Mouse (Mus musculus) lung, embryonic 16.5 days (tissue): ENCODE measurements around the gene Wdr54. TPM values are rescaled to one million over a fixed set of nuclear protein-coding genes. Genes with fewer than 3 reads are reported as not detected.

Source experiments
- ATAC-seq: fragments of 200-750 bp; cut with Nextera tagmentation; 2 replicates; pipeline ENCODE4 v1.8.0; 2017; ENCODE audit warnings: low read depth, mild to moderate bottlenecking, moderate library complexity
- H3K27ac ChIP-seq: fragments of 300-500 bp; sonication (generic); 2 replicates; pipeline ENCODE4 v1.5.1; 2014; ENCODE audit warnings: mild to moderate bottlenecking, control low read depth, low read length
- H3K27me3 ChIP-seq: fragments of 300-500 bp; sonication (generic); 2 replicates; pipeline ENCODE4 v1.6.1; 2014; ENCODE audit warnings: low read depth, low read length, mixed read lengths; ENCODE audit not compliant: control insufficient read depth, insufficient read depth
- H3K36me3 ChIP-seq: fragments of 300-500 bp; sonication (generic); 2 replicates; pipeline ENCODE4 v1.6.1; 2014; ENCODE audit warnings: low read length; ENCODE audit not compliant: control insufficient read depth, insufficient read depth
- H3K4me1 ChIP-seq: fragments of 300-500 bp; sonication (generic); replicated peaks from 2 replicates; pipeline ENCODE4 v1.6.1; 2014; ENCODE audit warnings: low read length, mixed read lengths; ENCODE audit not compliant: control insufficient read depth, insufficient read depth
- H3K4me2 ChIP-seq: fragments of 300-500 bp; sonication (generic); 2 replicates; pipeline ENCODE4 v1.6.1; 2014; ENCODE audit warnings: low read depth, low read length, control low read depth
- H3K4me3 ChIP-seq: fragments of 300-500 bp; sonication (generic); 2 replicates; pipeline ENCODE4 v1.5.1; 2014; ENCODE audit warnings: mild to moderate bottlenecking, low read length, control low read depth
- H3K9ac ChIP-seq: fragments of 300-500 bp; sonication (generic); 2 replicates; pipeline ENCODE4 v1.6.1; 2014; ENCODE audit warnings: low read length, control low read depth
- H3K9me3 ChIP-seq: fragments of 300-500 bp; sonication (generic); 2 replicates; pipeline ENCODE4 v1.6.1; 2016; ENCODE audit warnings: low read length; ENCODE audit not compliant: control insufficient read depth
- WGBS: fragments of 180-500 bp; shearing (Covaris S2); extraction: QIAGEN DNeasy Blood & Tissue Kit; methylation state at CpG from one replicate; pipeline ENCODE4 v1.1.7; 2014; 5-methylcytosine and 5-hydroxymethylcytosine counted together
- polyA plus RNA-seq: library from polyadenylated mRNA; unstranded; fragments of >200 nt; fragmentation: Nextera tagmentation; extraction: Ambion mirVana; gene quantifications from 2 replicates; pipeline ENCODE4 v1.2.1, GENCODE M21; 2015

Gene Wdr54
- polyA plus RNA-seq, 1 experiment from 2014 or later: 7.2 TPM

DNA sequence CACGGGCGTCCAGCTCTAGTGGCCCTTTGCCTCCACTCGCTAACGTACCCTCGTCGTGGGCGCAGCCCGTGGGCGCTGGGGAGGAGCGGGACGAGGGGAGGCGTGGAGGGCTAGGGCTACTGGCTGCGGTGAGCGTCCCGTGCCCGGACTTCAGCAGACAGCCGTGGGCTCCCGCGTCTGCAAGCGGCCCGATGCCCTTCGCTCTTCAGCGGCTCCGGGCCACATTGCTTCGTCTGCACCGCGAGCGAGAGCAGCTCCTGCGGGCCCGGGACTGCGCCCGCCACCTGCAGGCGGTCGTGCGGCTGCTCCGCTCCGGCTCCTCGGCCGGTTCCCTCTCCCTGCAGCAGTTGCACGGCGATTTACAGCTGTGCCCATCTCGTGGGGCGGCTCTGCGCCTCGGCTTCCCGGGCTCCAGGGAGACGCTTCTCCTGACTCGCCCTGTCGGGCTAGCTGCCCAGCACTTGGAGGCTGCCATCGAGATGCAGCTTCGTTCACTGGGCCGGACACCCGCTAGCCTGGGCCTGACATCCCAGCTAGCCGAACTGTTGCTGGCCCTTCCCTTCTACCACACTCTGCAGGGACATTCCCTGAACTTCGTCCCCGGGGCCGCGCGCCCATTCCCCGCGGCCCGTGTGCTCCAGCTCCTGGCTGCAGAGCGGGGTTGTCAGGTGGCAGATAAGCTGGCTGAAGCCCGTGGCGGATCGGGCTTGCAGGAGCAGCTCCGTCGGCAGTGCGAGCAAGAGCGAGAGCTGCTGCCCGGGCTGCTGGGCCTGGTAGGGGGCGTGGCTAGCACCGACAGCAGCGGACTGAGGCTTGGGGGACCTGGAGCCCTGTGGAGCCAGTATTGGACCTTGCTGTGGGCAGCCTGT lies 54.3 kb downstream of the Wdr54 start:
- peak overlapping the region; percentile 100 for H3K4me2 ChIP-seq
- peak overlapping the region; percentile 86 for H3K27ac ChIP-seq
- no peaks in the 10 kb centered on the region for H3K9me3 ChIP-seq
- H3K9ac ChIP-seq: peak overlapping the region; percentile 87
- peaks cover 14% of the 10 kb centered on the region for H3K4me1 ChIP-seq
- no peaks in the 10 kb centered on the region; the same call in 1 of the 2 replicates for H3K36me3 ChIP-seq
- peak overlapping the region; percentile 85 for H3K4me3 ChIP-seq
- under 1% methylated on average over 73 of the region's 74 CpGs for WGBS
- H3K27me3 ChIP-seq: no peaks in the 10 kb centered on the region
- peak; percentile 85 for ATAC-seq

DNA sequence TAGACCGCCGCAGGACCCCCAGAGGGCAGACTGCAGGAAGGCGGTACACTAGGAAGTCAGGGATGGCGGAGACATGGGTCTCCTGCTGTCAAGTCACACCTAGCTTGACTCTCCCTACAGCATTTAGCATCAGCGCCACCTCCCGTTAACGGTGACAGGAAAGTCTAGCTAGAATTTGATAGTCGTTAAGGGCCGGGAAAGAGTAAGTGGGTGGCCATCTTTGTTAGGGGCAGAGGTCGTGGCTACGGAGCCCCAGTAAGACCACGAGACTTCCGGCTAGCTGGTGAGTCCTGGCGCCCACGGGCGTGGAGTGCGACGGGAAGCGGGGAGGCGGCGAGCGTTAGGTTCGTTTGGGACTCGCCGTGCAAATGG lies 54.9 kb downstream of the Wdr54 start, which contains the start of the genes Ccdc142 and Gm42688:
Gene Ccdc142, plus strand, starts transcription at position 286 of the 372 bp plus-strand sequence.
Gene Gm42688, plus strand, starts transcription at position 302 of the 372 bp plus-strand sequence.
- Histone ChIP-seq H3K9ac (peak within 1 kb of the TSS; percentile 87), H3K4me3 (peak within 1 kb of the TSS; percentile 85), H3K36me3 (no peaks in the 10 kb centered on the region), H3K4me1 (peaks cover 14% of the 10 kb centered on the region), H3K9me3 (no peaks in the 10 kb centered on the region), H3K4me2 (peak within 1 kb of the TSS; percentile 100), H3K27me3 (no peaks in the 10 kb centered on the region), H3K27ac (peak within 1 kb of the TSS; percentile 86)
- WGBS: under 1% methylated on average over 25 of the region's 25 CpGs
- ATAC-seq: peak; percentile 92

Other genes starting within 250 kb of the Wdr54 start
- 14.2 and 14.5 TPM in 2 replicates for gene Sema4f, start 216.6 kb downstream of the Wdr54 start, polyA plus RNA-seq
- 2.2 and 2.4 TPM in 2 replicates for gene M1ap, start 209.5 kb downstream of the Wdr54 start, polyA plus RNA-seq
- gene Dok1, start 122.9 kb downstream of the Wdr54 start, polyA plus RNA-seq: 16.7 and 17.6 TPM in 2 replicates
- gene Loxl3, start 122.2 kb downstream of the Wdr54 start, polyA plus RNA-seq: 25.5 and 26.0 TPM in 2 replicates
- gene Aup1, start 101.9 kb downstream of the Wdr54 start, polyA plus RNA-seq: 195 and 211 TPM in 2 replicates
- gene Htra2, start 101.1 kb downstream of the Wdr54 start, polyA plus RNA-seq: 61.8 and 64.9 TPM in 2 replicates
- 1.9 and 2.0 TPM in 2 replicates for gene Dqx1, start 98.6 kb downstream of the Wdr54 start, polyA plus RNA-seq
- gene Tlx2, start 86.1 kb downstream of the Wdr54 start, polyA plus RNA-seq: 0.52 and 0.79 TPM in 2 replicates
- 31.7 and 32.5 TPM in 2 replicates for gene Pcgf1, start 78.5 kb downstream of the Wdr54 start, polyA plus RNA-seq
- gene Lbx2, start 70.0 kb downstream of the Wdr54 start, polyA plus RNA-seq: 0.59 and 0.89 TPM in 2 replicates
- gene Ccdc142, start 54.8 kb downstream of the Wdr54 start, polyA plus RNA-seq: 1.1 and 3.7 TPM in 2 replicates
- gene Gm42688, start 54.8 kb downstream of the Wdr54 start, polyA plus RNA-seq: 2.2 and 2.9 TPM in 2 replicates
- 137 and 138 TPM in 2 replicates for gene Mrpl53, start 47.4 kb downstream of the Wdr54 start, polyA plus RNA-seq
- gene Mogs, start 40.9 kb downstream of the Wdr54 start, polyA plus RNA-seq: 9.0 and 13.7 TPM in 2 replicates
- gene Wbp1, start 34.8 kb downstream of the Wdr54 start, polyA plus RNA-seq: 109 and 111 TPM in 2 replicates
- gene Ino80b, start 31.0 kb downstream of the Wdr54 start, polyA plus RNA-seq: 13.7 and 14.5 TPM in 2 replicates
- 44.4 and 47.5 TPM in 2 replicates for gene Rtkn, start 20.9 kb downstream of the Wdr54 start, polyA plus RNA-seq
- 11.9 and 15.3 TPM in 2 replicates for gene 1700003E16Rik, start within 50 bp of the Wdr54 start, polyA plus RNA-seq
- 94.5 and 95.6 TPM in 2 replicates for gene Dctn1, start 9.5 kb upstream of the Wdr54 start, polyA plus RNA-seq
- gene Slc4a5, start 63.4 kb upstream of the Wdr54 start, polyA plus RNA-seq: 2.1 and 3.1 TPM in 2 replicates
- 26.0 and 27.4 TPM in 2 replicates for gene Mthfd2, start 169.5 kb upstream of the Wdr54 start, polyA plus RNA-seq
- 72.6 and 72.7 TPM in 2 replicates for gene Mob1a, start 169.6 kb upstream of the Wdr54 start, polyA plus RNA-seq
- 132 and 133 TPM in 2 replicates for gene Bola3, start 192.8 kb upstream of the Wdr54 start, polyA plus RNA-seq